ENCODE assay signal across 35 mouse cellular contexts in genomic region chr3:59947294-59947950, GRCm38 (mm10). TPM values are rescaled to one million over a fixed set of nuclear protein-coding genes. Genes with fewer than 3 reads are reported as not detected.
DNase-seq lines count a peak whose midpoint lies in the region; ATAC-seq and TF ChIP-seq lines count a peak whose summit lies in the region.
"Had no signal": no experiment of that assay in that cellular context is flagged by ENCODE, and none has a peak within 500 bp of the region (broad histone marks: within the 10 kb centered on the region; RNA-seq: fewer than 3 reads in every experiment).

No protein-coding gene starts in this region.

- H3K27me3 ChIP-seq in forebrain, postnatal 0 days (ENCODE audit: insufficient read depth, low read length): no peaks in the 10 kb centered on the region
- H3K27me3 ChIP-seq in forebrain, embryonic 15.5 days: no peaks in the 10 kb centered on the region
- H3K27me3 ChIP-seq: CH12.LX; embryonic facial prominence, embryonic 15.5 days; heart, embryonic 12.5 days had no signal

- H3K4me2 ChIP-seq in forebrain, postnatal 0 days (ENCODE audit: low read depth): no peak overlapping the region
- no peak overlapping the region for H3K4me2 ChIP-seq in forebrain, embryonic 15.5 days (replicated peaks)
- H3K4me2 ChIP-seq: embryonic facial prominence, embryonic 15.5 days; heart, embryonic 12.5 days had no signal

- no peak overlapping the region for H3K27ac ChIP-seq in forebrain, postnatal 0 days (ENCODE audit: low read depth, low read length)
- no peak overlapping the region for H3K27ac ChIP-seq in forebrain, embryonic 15.5 days (replicated peaks)
- H3K27ac ChIP-seq: embryonic facial prominence, embryonic 15.5 days; left cerebral cortex, adult 2 months; limb, embryonic 10.5 days had no signal

- no peaks in the 10 kb centered on the region for H3K36me3 ChIP-seq in forebrain, postnatal 0 days (ENCODE audit: insufficient read depth)
- H3K36me3 ChIP-seq in forebrain, embryonic 15.5 days: no peaks in the 10 kb centered on the region
- H3K36me3 ChIP-seq: embryonic facial prominence, embryonic 15.5 days; G1E; heart, embryonic 12.5 days; limb, embryonic 10.5 days had no signal

- H3K4me1 ChIP-seq in forebrain, postnatal 0 days (ENCODE audit: insufficient read depth): no peaks in the 10 kb centered on the region
- no peaks in the 10 kb centered on the region for H3K4me1 ChIP-seq in forebrain, embryonic 15.5 days
- H3K4me1 ChIP-seq: embryonic facial prominence, embryonic 15.5 days; heart, embryonic 12.5 days; limb, embryonic 10.5 days had no signal

- H3K9me3 ChIP-seq in forebrain, postnatal 0 days (ENCODE audit: low read length): no peaks in the 10 kb centered on the region
- no peaks in the 10 kb centered on the region for H3K9me3 ChIP-seq in forebrain, embryonic 15.5 days
- H3K9me3 ChIP-seq: embryonic facial prominence, embryonic 15.5 days; G1E; heart, embryonic 12.5 days; limb, embryonic 10.5 days had no signal

- H3K4me3 ChIP-seq in forebrain, postnatal 0 days (ENCODE audit: low read depth, low read length): no peak overlapping the region
- H3K4me3 ChIP-seq in forebrain, embryonic 15.5 days: no peak overlapping the region
- H3K4me3 ChIP-seq: embryonic facial prominence, embryonic 15.5 days; heart, embryonic 12.5 days; left cerebral cortex, adult 2 months; limb, embryonic 10.5 days had no signal

- peak; percentile 3 to 24 for DNase-seq in layer of hippocampus, postnatal 14 days (ENCODE audit: low spot score in 2 of 2)
- no peak for DNase-seq in layer of hippocampus, adult 8-10 months (ENCODE audit: low spot score in 2 of 2)
- peak; percentile 19 for DNase-seq in brain, adult 2 months (ENCODE audit: low read depth, low spot score)
- DNase-seq in cerebellum, adult 11-12 months: peak; percentile 57
- DNase-seq in cerebellum, postnatal 14 days: peak; percentile 68 to 70
- no peak for DNase-seq in forebrain, postnatal 0 days
- DNase-seq: adrenal gland, postnatal 36 days; B cell, adult 2 months; gastrocnemius, postnatal 25 days; heart, adult 18-20 months; heart, postnatal 10 days; kidney, postnatal 25 days; liver; lung, postnatal 4 days; right cerebral cortex, adult 18-20 months; thymus, adult 18-20 months; thymus, postnatal 36 days had no signal

- TF ChIP-seq CTCF in forebrain, postnatal 0 days (IDR thresholded peaks at IDR 0.05; ENCODE audit: low read depth): no peak

- WGBS in forebrain, postnatal 0 days: 92% methylated on average over 10 of the region's 10 CpGs
- WGBS in forebrain, embryonic 15.5 days: 93% methylated on average over 10 of the region's 10 CpGs

- no peak for ATAC-seq in forebrain, postnatal 0 days
- no peak for ATAC-seq in forebrain, embryonic 15.5 days (replicated peaks)
- ATAC-seq: forebrain, embryonic 16.5 days; hindbrain, embryonic 16.5 days; intestine, embryonic 16.5 days; Patski had no signal

- no peak overlapping the region for H3K9ac ChIP-seq in forebrain, postnatal 0 days
- no peak overlapping the region for H3K9ac ChIP-seq in forebrain, embryonic 15.5 days (replicated peaks)
- H3K9ac ChIP-seq: embryonic facial prominence, embryonic 15.5 days; heart, embryonic 12.5 days had no signal

RNA-seq across cellular contexts. Expression of gene C130079G13Rik, which starts 22.4 kb away (rescaled TPM):
- not detected for total RNA-seq in layer of hippocampus, postnatal 14 days (2021)
- not detected for total RNA-seq in layer of hippocampus, adult 8-10 months (2022)
- not detected in 2 replicates for total RNA-seq in forebrain, postnatal 0 days (2014; rRNA removed)
- polyA plus RNA-seq in forebrain, postnatal 0 days (2015; fragmentation: Nextera tagmentation; extraction: Ambion mirVana): not detected in 2 replicates
- not detected in 2 replicates for polyA plus RNA-seq in forebrain, embryonic 15.5 days (2015; fragmentation: Nextera tagmentation; extraction: Ambion mirVana)
- total RNA-seq: adrenal gland, adult 18-20 months; adrenal gland, postnatal 36 days; CH12.LX; common myeloid progenitor, adult 5-6 weeks; G1E; gastrocnemius, postnatal 25 days; heart, adult 18-20 months; heart, postnatal 10 days; left cerebral cortex, adult 2 months; megakaryocyte-erythroid progenitor cell, adult 5-6 weeks had no signal
- polyA plus RNA-seq: forebrain, embryonic 16.5 days; G1E; heart, embryonic 12.5 days; hindbrain, embryonic 16.5 days; intestine, embryonic 16.5 days; kidney, embryonic 14.5 days; limb, embryonic 10.5 days; liver, embryonic 16.5 days; lung, embryonic 16.5 days; neural tube, embryonic 14.5 days; Patski had no signal

RNA-seq across cellular contexts. Expression of gene Aadacl2, which starts 59.1 kb away (rescaled TPM):
- total RNA-seq in layer of hippocampus, postnatal 14 days (2021): not detected
- not detected for total RNA-seq in layer of hippocampus, adult 8-10 months (2022)
- not detected in 2 replicates for total RNA-seq in forebrain, postnatal 0 days (2014; rRNA removed)
- polyA plus RNA-seq in forebrain, postnatal 0 days (2015; fragmentation: Nextera tagmentation; extraction: Ambion mirVana): not detected in 2 replicates
- polyA plus RNA-seq in forebrain, embryonic 15.5 days (2015; fragmentation: Nextera tagmentation; extraction: Ambion mirVana): not detected in 2 replicates
- total RNA-seq: adrenal gland, adult 18-20 months; adrenal gland, postnatal 36 days; CH12.LX; common myeloid progenitor, adult 5-6 weeks; G1E; gastrocnemius, postnatal 25 days; heart, adult 18-20 months; heart, postnatal 10 days; left cerebral cortex, adult 2 months; megakaryocyte-erythroid progenitor cell, adult 5-6 weeks had no signal
- polyA plus RNA-seq: forebrain, embryonic 16.5 days; G1E; heart, embryonic 12.5 days; hindbrain, embryonic 16.5 days; intestine, embryonic 16.5 days; kidney, embryonic 14.5 days; limb, embryonic 10.5 days; liver, embryonic 16.5 days; lung, embryonic 16.5 days; neural tube, embryonic 14.5 days; Patski had no signal

Comparison
In these comparisons a context has a peak if more than half of its experiments do, and no peak if none do; other contexts are left out.
1. DNase-seq: peak in layer of hippocampus, postnatal 14 days (2 of 2), brain, adult 2 months (single experiment), cerebellum, adult 11-12 months (single experiment) and cerebellum, postnatal 14 days (2 of 2); none in layer of hippocampus, adult 8-10 months (0 of 2) and forebrain, postnatal 0 days (single experiment).